Mouse (Mus musculus): Measurements from ENCODE around the gene Amfr.

Gene Amfr

DNA sequence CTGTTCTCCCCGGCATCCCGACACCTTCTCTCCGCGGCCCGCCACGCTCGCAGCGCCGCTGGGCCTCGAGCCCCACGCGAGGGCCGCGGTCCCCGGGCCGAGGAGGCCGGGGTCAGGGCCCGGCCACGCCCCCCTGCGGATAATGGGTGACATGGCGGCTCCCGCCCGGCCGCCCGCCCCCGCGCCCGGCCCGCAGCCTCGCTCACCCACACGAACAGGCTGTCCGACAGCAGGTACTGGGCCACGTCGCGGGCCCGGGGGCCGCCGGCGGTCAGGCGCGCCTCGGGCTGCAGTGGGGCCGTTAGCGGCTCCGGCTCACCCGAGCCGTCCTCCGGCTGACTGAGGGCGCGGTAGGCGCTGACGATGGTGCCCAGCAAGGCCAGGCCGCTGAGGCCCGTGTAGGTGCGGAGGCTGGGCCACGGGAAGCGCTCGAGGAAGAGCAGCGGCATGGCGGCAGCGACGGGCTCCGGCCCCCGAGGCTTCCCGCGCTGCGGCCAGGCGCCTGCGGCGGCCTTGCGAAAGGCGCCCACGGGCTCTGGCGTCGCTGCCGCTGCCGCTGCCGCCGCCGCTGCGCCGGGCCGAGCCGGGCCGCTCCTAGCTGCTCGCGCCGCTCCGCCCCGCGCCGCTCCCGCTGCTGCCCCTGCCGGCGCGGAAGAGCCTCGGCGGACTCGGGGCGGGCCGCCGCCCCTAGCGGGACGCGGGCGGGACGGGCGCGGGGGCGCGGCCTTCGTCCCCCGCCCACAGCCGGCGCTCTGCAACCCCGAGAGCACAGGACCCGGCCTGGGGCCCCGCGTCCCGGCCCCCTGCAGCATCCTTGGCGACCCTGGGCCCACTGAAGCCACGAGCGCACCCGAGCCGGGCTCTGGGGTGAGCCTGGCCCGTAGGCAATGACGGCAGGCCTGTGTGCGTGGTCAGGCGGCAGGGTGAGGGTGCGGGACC is at the start of gene Amfr:
Gene Amfr (minus strand): TSS at position 830 of the 939 bp plus-strand sequence.
- peak in 1 of 2 experiments; percentile 25 for DNase-seq (ENCODE audit: low spot score in 2 of 2)

DNA sequence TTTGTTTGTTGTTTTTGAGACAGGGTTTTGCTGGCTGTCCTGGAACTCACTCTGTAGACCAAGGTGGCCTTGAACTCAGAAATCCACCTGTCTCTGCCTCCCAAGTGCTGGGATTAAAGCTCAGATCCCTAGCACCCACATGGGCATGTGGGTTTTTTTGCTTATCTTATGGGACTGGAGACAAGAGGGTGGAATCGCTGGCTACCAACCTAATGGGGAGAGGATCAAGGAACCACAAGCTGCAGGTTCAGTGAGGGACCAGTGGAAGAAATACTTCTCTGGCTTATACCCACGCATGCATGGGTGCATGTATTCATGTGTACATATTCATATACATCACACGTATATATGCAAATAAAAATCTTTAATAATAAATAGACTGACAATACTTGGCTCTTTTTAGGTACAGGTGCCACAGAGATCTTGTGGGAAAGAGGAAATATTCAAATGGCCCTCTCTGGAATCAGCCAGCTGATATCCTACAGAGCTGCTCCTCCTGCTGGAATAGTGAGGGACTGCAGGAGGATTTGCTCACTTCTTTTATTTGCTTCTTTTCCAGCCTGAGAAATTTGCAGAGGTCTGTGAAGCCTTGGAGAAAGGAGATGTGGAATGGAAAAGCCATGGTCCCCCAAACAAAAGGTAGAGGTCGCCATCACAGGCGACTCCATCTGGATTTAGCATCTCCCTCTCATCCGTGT is 44.7 kb upstream of the Amfr start:
- peak; percentile 70 to 72 for DNase-seq (ENCODE audit: low spot score in 2 of 2)

DNA sequence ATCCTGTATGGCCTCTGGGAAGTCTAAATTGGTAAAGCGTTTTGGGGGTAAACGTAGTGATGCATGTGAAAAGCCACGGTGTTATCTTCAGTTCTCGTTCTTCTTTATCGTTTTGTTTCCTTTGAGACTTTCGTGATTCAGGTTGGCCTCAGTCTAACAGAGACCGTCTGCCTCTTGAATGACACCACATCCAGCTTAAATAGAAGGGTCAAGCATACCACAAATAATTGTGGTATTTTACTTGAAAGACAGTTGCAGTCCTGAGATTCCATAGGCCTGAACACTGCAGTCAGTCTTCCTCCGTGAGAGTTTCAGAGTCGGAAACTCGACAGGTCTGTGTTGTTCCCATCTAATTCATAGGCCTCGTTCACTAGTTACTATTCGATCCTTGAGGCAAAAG is 40.1 kb upstream of the Amfr start:
- DNase-seq (ENCODE audit: low spot score in 2 of 2) = no peak

DNA sequence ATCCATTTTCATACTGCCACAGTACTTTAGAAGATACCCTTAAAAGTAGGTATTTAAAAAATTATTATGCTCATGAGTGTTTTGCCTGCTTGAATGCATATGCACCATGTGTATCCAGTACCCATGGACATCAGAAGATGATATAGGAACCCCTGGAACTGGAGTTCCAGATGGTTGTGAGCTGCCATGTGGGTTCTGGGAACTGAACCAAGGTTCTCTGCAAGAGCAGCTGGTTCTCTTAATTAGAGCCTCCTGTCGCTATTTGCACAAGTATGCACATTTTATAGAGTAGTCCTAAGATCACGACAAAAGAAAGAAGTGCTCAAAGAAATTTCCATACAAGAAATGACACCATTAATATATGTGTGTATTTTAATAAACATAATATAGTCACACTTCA is 35.2 kb upstream of the Amfr start:
- no peak for DNase-seq (ENCODE audit: low spot score in 2 of 2)

DNA sequence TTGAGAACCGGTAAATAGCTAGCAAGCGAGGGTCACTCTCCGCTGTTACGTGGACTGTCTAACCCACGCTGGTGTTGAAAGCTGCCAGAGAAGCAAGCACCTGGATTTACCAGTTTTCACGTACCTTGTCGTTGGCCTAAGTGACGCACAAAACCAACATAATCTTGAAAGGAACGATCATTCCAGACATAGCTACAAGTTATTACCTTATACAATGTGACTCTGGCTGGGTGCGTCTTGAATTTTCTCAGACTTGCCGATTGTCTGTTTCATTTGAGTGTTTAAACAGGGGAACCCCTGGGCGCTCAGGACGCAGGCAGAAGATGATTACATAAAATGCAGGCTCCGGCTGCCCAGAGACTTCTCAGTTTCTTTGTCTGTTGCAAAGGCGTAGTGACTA is 25.2 kb upstream of the Amfr start:
- DNase-seq (ENCODE audit: low spot score in 2 of 2) = peak; percentile 29 to 32

DNA sequence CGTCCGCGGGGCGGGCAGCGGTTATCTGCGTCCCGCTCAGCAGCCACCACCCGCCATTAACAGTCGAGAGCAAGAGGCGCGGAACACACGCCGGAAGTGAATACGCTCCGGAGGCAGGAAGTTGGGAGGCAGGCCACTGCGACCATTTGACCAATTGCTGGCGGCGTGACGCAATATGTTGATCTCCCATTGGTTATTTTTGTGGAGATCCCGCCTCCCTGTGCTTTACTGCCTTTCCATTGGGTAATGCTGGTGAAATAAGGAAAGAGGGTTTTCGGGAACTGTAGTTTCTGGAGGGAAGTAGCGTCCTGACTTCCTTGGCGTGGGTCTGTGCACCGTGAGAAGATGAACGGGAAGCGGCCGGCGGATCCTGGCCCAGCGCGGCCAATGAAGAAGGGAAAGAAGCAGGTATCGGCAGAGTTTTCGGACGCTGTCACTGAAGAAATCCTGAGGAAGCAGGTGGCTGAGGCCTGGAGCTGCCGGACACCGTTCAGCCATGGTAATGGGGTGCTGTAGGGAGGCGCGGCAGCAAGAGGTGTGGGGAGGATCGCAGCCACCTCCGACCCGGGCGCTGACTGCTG is 24.4 kb upstream of the Amfr start, which contains the start of the genes Nudt21 and Ogfod1:
Gene Nudt21 (minus strand): TSS at position 88 of the 581 bp plus-strand sequence.
Gene Ogfod1 (plus strand): TSS at position 255 of the 581 bp plus-strand sequence.
- DNase-seq (ENCODE audit: low spot score in 2 of 2) = peak; percentile 97

DNA sequence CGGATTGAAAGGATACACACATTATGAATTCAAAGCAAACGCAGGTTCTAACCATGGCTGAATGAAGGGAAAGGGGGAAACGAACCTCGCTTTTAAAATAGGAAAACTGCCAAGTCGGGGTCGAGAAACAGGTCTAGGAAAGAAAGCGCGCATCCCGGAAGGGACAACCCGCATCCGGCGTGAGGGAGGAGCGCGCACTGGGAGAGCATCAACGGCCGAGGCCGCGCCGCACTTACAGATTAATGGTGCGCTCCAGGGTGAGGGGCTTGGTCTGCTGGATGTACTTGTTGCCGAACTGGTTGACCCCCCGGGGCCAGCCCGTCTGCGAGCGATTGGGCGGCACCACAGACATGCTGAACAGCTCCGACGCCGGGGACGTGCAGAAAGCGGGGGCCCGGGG is 23.9 kb upstream of the Amfr start:
- DNase-seq (ENCODE audit: low spot score in 2 of 2) = peak; percentile 68 to 73

DNA sequence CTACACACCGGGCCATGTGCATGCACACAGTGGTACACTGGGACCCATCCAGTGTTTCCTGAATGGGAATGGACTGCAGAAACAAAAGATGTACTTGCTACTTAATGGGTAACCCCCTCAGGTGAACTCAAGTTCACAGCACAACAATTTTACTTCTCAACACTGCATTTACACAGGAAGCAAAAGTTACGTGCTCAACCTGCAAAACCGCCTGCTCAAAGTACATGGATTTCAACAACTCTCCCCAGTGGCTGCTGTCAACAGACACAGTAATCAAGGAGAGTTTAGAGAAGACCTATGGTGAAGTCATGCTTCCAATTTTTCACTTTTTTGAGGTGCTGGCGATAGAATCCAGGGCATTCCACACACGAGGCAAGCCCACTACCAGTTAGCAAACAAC is 22.6 kb upstream of the Amfr start:
- no peak for DNase-seq (ENCODE audit: low spot score in 2 of 2)

DNA sequence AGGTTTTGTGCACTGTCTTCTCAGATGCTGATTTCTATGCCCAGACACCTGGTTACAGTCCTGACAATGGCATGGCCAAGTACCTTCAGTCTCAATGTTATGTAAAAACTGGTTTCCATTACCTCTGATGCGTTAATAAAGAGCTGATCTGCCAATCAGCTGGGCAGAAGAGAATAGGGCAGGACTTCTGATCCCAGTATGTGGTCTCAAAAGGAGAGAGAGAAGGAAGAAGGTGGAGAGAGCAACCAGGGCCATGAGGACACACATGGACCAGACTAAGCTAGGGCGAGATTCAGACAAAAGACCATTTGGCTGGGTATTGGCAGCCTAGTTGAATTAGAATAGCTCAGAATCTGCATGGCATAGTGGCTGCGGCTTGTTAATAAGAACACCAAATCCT is 21.0 kb upstream of the Amfr start:
- no peak for DNase-seq (ENCODE audit: low spot score in 2 of 2)

DNA sequence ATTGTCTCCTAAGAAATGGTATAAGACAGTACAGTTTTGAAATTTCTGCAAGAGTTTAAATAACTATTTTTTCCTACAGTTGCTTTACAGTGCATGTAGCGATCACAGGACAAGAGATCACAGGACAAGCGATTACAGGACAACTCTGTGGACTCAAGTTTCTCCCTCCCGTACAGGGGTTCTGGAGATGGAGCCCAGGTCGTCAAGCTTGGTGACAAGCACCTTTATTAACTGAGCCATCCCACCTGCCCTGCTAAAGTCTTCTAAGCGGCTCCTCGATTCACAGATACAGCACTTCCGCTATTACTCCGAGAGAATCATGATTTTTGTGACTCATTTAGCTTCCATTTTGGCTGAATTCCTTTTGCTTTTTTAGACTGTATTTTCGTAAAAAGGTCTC is 17.1 kb upstream of the Amfr start:
- DNase-seq (ENCODE audit: low spot score in 2 of 2) = no peak

DNA sequence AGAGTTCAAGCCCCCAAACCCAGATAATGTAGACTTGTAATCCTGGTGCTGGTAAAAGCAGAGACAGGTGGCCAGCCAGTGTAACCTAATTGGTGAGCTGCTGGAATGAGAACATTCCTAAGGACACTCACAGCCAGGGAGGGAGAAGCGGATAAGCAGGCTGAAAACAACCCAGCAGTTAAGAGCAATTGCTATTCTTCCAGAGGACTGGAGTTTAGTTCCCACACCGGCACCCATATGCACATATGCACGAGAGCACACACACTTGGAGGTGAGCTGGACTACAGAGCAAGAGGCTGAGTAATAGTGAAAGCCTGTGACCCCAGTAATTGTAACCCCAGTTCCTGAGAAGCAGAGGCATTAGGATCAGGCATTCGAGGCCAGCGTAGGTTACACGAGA is 11.3 kb upstream of the Amfr start:
- no peak for DNase-seq (ENCODE audit: low spot score in 2 of 2)

DNA sequence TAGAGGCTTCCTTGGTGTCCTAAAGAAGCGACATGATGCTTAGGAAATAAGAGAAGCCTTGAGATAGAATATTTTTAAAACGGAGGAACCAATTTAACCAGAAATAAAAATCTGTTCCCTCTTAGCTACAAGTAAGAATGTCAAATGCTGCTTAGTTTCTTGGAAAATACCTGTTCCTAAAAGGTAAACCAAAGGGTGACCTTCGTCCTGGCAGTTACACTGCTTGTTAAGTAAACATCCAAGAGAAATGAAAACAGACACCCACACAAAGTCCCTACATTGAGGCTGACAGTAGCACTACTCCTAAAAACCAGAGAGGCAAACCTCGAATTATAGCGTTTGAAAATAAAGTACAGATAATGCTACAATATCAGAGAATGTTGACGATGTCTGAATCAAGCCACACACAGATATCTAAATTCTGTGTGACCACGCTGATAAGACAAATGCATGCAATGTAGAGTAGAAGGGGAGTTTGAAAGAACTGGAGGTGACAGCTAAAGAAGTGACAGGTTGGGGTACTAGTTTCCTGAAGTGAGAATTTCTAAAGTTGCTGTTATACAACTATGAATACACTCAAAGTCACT is 477 bp upstream of the Amfr start:
- no peak for DNase-seq (ENCODE audit: low spot score in 2 of 2)

DNA sequence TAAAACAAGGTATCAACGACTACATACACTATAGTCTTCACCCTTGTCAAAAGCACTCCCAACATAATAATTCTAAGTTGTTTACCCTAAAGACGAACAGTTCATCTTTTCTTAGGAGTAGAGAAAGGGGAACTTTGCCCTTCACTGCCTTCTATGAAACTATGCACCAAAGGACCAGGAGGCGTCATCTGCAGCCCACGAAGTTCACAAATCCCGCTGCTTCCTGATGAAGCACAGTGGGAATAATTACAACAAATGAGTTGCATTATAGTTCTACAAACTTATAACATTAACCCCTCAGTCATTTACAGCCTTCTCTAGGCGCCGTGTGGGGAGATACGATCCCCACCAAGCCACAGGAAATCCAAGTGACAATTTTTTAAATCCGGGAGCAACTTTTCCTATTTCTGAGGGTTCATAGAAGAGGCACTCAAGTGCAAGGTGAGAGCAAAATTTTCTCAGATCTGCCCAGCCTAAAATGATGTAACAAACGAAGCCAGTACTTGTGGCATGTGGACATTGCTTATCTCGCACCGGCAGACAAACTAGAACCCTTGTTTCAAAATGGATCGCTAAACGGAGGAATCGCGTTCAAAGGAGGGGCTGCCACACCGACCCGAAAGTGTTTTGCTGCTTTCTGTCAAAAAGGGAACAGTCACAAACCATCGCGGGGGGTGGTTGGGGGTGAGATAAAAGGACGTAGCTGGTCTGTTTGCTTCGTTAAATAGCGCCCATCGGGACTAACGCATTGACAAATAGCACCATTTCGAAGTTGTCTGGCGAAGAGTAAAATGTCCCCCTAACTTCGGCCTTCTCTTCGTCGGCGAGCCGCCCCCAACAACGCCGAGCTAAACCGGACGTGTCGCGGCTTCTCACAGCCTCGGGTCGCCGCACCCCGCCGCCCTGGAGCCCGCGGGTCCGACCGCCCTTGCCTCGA is 1.3 kb downstream of the Amfr start:
- no peak for DNase-seq (ENCODE audit: low spot score in 2 of 2)

DNA sequence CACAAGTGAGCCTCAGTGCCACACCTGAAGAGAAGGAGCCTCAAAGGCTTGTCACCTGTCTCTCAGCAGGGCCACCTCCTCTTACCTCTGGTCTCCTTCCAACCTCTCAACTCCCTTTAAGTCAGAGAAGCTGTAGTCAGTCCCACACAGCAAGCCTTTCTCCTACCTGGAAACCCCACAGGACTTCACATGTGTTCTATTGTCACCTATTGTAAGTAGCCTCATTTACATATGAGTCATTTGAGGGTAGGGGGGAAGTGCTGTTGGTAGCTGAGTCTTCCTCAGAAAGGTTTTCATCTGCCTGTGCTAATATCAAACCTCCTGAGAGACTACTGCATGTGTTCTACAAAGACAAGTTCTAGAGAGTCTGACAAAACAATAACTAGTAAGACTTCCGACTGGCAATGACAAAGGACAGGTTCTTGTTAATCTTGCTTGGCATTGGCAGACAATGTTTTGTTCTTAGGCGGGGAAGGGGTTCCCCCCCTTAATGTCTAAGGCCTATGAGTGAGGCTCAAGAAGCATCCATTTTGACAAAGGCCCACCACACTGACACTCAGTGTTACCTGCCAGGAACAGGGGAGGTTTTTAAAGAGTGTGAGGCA is 2.4 kb downstream of the Amfr start:
- DNase-seq (ENCODE audit: low spot score in 2 of 2) = no peak

DNA sequence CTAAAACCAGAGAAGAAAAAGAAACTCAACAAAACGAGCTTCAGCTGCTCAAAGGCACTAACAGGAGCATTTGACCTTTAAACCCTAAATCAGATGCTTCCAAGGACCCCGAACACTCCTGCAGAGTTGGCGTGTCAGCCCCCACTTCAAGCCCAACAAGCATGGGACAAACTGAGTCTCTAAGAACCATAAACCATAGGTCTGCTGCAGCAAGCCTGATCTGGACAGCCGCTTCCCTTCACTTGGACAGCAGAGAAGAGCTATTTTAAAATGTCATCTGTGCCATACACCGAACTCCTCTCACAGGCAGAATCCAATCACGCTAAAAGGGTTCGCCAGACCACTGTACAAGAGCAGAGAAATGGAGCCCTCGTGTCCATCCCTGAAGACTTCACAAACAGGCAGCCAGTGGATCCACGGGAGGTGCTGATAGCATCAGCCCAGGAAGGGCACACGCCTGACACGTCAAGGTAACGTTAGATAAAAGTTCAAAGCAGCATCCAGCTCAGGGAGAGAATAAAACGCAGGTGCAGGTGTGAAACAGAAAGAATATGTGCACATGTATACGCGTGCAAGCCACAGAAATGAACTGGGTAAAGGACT is 3.3 kb downstream of the Amfr start:
- DNase-seq (ENCODE audit: low spot score in 2 of 2) = no peak

DNA sequence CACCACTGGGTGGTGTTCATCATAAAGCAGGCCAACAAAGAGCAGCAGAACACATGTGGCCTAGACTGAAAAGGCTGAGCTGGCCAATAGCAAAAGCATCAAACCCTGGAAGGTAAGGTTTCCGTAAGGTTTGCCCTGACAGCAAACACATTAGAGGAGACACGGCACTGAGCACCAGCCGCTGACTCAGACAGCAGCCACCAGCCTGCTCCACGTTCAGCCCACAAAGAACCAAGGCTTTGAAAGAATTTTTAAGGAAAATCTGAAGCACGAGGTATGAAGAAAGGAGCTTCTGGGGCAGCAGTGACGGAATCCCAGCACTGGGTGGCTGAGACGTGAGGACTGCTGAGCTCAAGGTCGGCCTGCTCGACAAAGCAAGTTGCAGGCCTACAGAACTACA is 8.5 kb downstream of the Amfr start:
- no peak for DNase-seq (ENCODE audit: low spot score in 2 of 2)

DNA sequence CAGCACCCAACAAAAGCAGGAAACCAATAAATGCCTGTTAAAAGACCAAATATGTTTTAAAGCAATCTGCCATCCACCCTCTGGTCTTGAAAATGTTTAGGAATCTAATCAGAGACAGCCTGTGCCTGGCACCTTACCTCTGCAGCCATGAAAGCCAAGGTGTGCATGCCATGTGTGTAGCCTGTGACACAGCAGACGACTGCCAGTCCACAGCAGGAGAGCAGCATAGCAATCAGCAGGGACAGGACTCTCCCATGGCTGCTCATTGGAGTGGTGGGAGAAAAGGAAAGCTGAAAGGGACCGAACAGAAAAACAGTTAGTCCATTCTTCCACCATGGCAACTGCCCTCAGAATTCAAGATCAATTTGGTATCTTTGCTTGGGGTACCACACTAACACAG is 13.7 kb downstream of the Amfr start:
- no peak for DNase-seq (ENCODE audit: low spot score in 2 of 2)

DNA sequence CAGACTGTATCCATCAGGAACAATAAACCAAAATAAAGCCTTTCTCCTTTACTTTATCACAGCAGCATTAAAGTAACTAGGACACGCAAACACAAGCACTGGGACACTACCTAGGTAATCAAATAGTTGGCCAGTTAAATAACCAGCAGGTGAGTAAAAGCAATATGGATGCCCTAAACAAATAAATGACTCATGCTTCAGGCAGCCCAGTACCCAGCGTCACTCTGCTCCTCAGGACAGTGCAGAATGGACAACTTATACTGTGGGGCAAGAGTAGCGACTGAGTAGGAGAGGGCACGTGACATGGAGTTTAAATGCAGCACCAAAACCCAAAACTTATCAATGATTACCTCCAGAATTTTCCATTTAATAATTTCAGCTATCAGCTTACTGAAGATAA is 22.9 kb downstream of the Amfr start:
- no peak for DNase-seq (ENCODE audit: low spot score in 2 of 2)

DNA sequence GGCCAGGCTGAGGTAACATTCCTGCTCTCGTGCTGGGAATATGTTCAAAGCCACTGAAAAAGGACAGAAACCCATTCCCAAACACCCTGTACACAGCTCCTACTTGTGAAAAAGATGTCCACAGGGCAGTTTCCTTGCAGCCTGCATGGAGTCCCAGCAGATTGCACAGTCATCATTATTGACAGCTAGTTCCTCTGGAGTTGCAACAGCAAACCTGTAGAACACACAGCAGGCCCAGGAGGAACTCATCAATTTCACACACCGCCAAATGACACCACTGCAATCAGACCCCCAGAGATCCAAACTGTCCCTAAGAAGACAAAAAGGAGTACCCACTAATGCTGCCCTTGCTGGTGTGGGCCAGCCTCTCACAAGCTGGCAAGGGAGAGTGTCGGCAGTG is 27.9 kb downstream of the Amfr start:
- DNase-seq (ENCODE audit: low spot score in 2 of 2) = no peak

DNA sequence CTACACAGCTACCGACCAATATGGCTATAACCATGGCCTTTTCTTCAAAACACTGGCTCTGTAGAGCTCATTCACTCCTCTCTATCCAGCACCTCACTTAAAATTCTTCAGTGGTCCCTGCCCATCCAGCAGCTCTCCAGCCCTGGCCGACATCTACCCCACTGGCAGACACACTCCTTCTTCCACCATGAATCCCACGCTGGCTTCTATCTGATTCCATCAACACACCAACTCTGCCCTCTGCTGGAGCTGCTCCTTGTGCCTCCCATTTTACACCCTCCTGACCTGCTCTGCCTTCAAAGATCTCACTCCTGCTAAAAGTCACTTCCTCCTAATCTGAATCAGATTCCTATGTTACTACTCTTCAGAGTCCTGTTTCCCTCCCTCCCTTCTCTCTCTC is 28.8 kb downstream of the Amfr start:
- DNase-seq (ENCODE audit: low spot score in 2 of 2) = peak in 1 of 2 experiments; percentile 37

All from right cerebral cortex, adult 2 months (tissue).